Mouse (Mus musculus) limb, embryonic 12.5 days (tissue): ENCODE data around the gene Cd82. TPM values are rescaled to one million over a fixed set of nuclear protein-coding genes. Genes with fewer than 3 reads are reported as not detected.

ENCODE experiments used
- ATAC-seq: fragments of 200-750 bp; cut with Nextera tagmentation; 2 replicates; pipeline ENCODE4 v1.8.0; 2017; ENCODE audit warnings: low read depth, moderate TSS enrichment; ENCODE audit not compliant: insufficient number of reproducible peaks, insufficient read depth, low FRiP score, low TSS enrichment
- H3K27ac ChIP-seq: fragments of 300-500 bp; sonication (generic); 2 replicates; pipeline ENCODE4 v1.5.1; 2016; ENCODE audit warnings: mild to moderate bottlenecking, moderate library complexity
- H3K27me3 ChIP-seq: fragments of 300-500 bp; sonication (generic); 2 replicates; pipeline ENCODE4 v1.6.1; 2016; ENCODE audit warnings: mild to moderate bottlenecking, moderate library complexity
- H3K36me3 ChIP-seq: fragments of 300-500 bp; sonication (generic); 2 replicates; pipeline ENCODE4 v1.6.1; 2016; ENCODE audit warnings: mild to moderate bottlenecking, moderate library complexity
- H3K4me1 ChIP-seq: fragments of 300-500 bp; sonication (generic); replicated peaks from 2 replicates; pipeline ENCODE4 v1.6.1; 2016
- H3K4me2 ChIP-seq: fragments of 300-500 bp; sonication (generic); 2 replicates; pipeline ENCODE4 v1.6.1; 2016; ENCODE audit warnings: mild to moderate bottlenecking, moderate library complexity
- H3K4me3 ChIP-seq: fragments of 300-500 bp; sonication (generic); replicated peaks from 2 replicates; pipeline ENCODE4 v1.5.1; 2016; ENCODE audit warnings: mild to moderate bottlenecking
- H3K9ac ChIP-seq: fragments of 300-500 bp; sonication (generic); replicated peaks from 2 replicates; pipeline ENCODE4 v1.6.1; 2016; ENCODE audit warnings: mild to moderate bottlenecking, moderate library complexity
- H3K9me3 ChIP-seq: fragments of 300-500 bp; sonication (generic); 2 replicates; pipeline ENCODE4 v1.6.1; 2016; ENCODE audit warnings: mild to moderate bottlenecking, moderate library complexity
- WGBS: fragments of 180-500 bp; shearing (Covaris S2); methylation state at CpG from one replicate; pipeline ENCODE4 v1.1.7; 2016; 5-methylcytosine and 5-hydroxymethylcytosine counted together
- polyA plus RNA-seq: library from polyadenylated mRNA; unstranded; fragments of >200 nt; fragmentation: Nextera tagmentation; extraction: Ambion mirVana; gene quantifications from 2 replicates; pipeline ENCODE4 v1.2.1, GENCODE M21; 2016

Gene Cd82
- polyA plus RNA-seq, 1 experiment from 2014 or later, result 15.8 TPM

- Histone ChIP-seq H3K27me3 (no peaks in the 10 kb centered on the region), H3K4me3 (no peak overlapping the region), H3K9me3 (no peaks in the 10 kb centered on the region), H3K27ac (no peak overlapping the region), H3K4me1 (peaks cover 47% of the 10 kb centered on the region), H3K4me2 (no peak overlapping the region), H3K36me3 (no peaks in the 10 kb centered on the region), H3K9ac (no peak overlapping the region)
- 89% methylated on average over 2 of the region's 2 CpGs for WGBS
- no peak for ATAC-seq
Observed at GRCm38 (mm10) chr2:93443106-93443505, 19.8 kb downstream of the Cd82 start.

- Histone ChIP-seq H3K9ac (no peak overlapping the region), H3K27me3 (no peaks in the 10 kb centered on the region), H3K27ac (peak overlapping the region; percentile 71), H3K4me3 (no peak overlapping the region), H3K9me3 (no peaks in the 10 kb centered on the region), H3K36me3 (no peaks in the 10 kb centered on the region), H3K4me1 (peaks cover 51% of the 10 kb centered on the region), H3K4me2 (no peak overlapping the region)
- ATAC-seq, result no peak
- WGBS, result 59% methylated on average over 12 of the region's 12 CpGs
Observed at GRCm38 (mm10) chr2:93439812-93440559, 23.0 kb downstream of the Cd82 start.

- no peak for ATAC-seq
- no peaks in the 10 kb centered on the region for H3K27me3 ChIP-seq
- no peak overlapping the region for H3K4me2 ChIP-seq
- H3K4me3 ChIP-seq, result no peak overlapping the region
- H3K9ac ChIP-seq, result no peak overlapping the region
- WGBS, result 45% methylated on average over 9 of the region's 9 CpGs
- H3K36me3 ChIP-seq, result no peaks in the 10 kb centered on the region
- no peaks in the 10 kb centered on the region for H3K9me3 ChIP-seq
- H3K4me1 ChIP-seq, result peaks cover 49% of the 10 kb centered on the region
- peak overlapping the region; percentile 71 for H3K27ac ChIP-seq
Observed at GRCm38 (mm10) chr2:93439352-93439771, 23.6 kb downstream of the Cd82 start.

- Histone ChIP-seq H3K4me3 (no peak overlapping the region), H3K4me2 (no peak overlapping the region), H3K9ac (no peak overlapping the region), H3K4me1 (peaks cover 47% of the 10 kb centered on the region), H3K9me3 (no peaks in the 10 kb centered on the region), H3K27ac (no peak overlapping the region), H3K27me3 (no peaks in the 10 kb centered on the region), H3K36me3 (no peaks in the 10 kb centered on the region)
- no peak for ATAC-seq
- WGBS, result 61% methylated on average over 6 of the region's 6 CpGs
Observed at GRCm38 (mm10) chr2:93438335-93438734, 24.6 kb downstream of the Cd82 start.

GRCm38 (mm10) chr2:93435577-93435976 lies 27.4 kb downstream of the Cd82 start:
- H3K4me3 ChIP-seq, result no peak overlapping the region
- H3K27ac ChIP-seq, result no peak overlapping the region
- H3K9ac ChIP-seq, result no peak overlapping the region
- no peak for ATAC-seq
- peaks cover 57% of the 10 kb centered on the region for H3K4me1 ChIP-seq
- H3K27me3 ChIP-seq, result no peaks in the 10 kb centered on the region
- no peaks in the 10 kb centered on the region for H3K9me3 ChIP-seq
- 84% methylated on average over 4 of the region's 4 CpGs for WGBS
- no peak overlapping the region for H3K4me2 ChIP-seq
- no peaks in the 10 kb centered on the region for H3K36me3 ChIP-seq

GRCm38 (mm10) chr2:93434896-93435295 lies 28.0 kb downstream of the Cd82 start:
- H3K9ac ChIP-seq, result no peak overlapping the region
- no peak overlapping the region for H3K4me3 ChIP-seq
- 88% methylated on average over 3 of the region's 3 CpGs for WGBS
- no peak overlapping the region for H3K4me2 ChIP-seq
- no peaks in the 10 kb centered on the region for H3K9me3 ChIP-seq
- no peak for ATAC-seq
- no peaks in the 10 kb centered on the region for H3K27me3 ChIP-seq
- H3K36me3 ChIP-seq, result no peaks in the 10 kb centered on the region
- no peak overlapping the region for H3K27ac ChIP-seq
- H3K4me1 ChIP-seq, result peaks cover 51% of the 10 kb centered on the region

GRCm38 (mm10) chr2:93433543-93433942 lies 29.4 kb downstream of the Cd82 start:
- Histone ChIP-seq H3K27ac (no peak overlapping the region), H3K36me3 (no peaks in the 10 kb centered on the region), H3K9me3 (no peaks in the 10 kb centered on the region), H3K4me2 (no peak overlapping the region), H3K9ac (no peak overlapping the region; the same call in 1 of the 2 replicates), H3K27me3 (no peaks in the 10 kb centered on the region), H3K4me1 (peaks cover 40% of the 10 kb centered on the region), H3K4me3 (no peak overlapping the region)
- ATAC-seq, result no peak
- WGBS, result 81% methylated on average over 5 of the region's 5 CpGs

- H3K9ac ChIP-seq, result no peak overlapping the region
- H3K27me3 ChIP-seq, result no peaks in the 10 kb centered on the region
- H3K4me1 ChIP-seq, result peaks cover 41% of the 10 kb centered on the region
- H3K9me3 ChIP-seq, result no peaks in the 10 kb centered on the region
- H3K27ac ChIP-seq, result no peak overlapping the region
- no peak overlapping the region for H3K4me2 ChIP-seq
- no peaks in the 10 kb centered on the region for H3K36me3 ChIP-seq
- no peak for ATAC-seq
- 75% methylated on average over 6 of the region's 6 CpGs for WGBS
- no peak overlapping the region for H3K4me3 ChIP-seq
Observed at GRCm38 (mm10) chr2:93432600-93433389, 30.1 kb downstream of the Cd82 start.

GRCm38 (mm10) chr2:93431575-93432325 lies 31.2 kb downstream of the Cd82 start:
- Histone ChIP-seq H3K27ac (no peak overlapping the region), H3K27me3 (no peaks in the 10 kb centered on the region), H3K36me3 (no peaks in the 10 kb centered on the region), H3K9ac (no peak overlapping the region), H3K9me3 (no peaks in the 10 kb centered on the region), H3K4me1 (peaks cover 36% of the 10 kb centered on the region), H3K4me3 (no peak overlapping the region), H3K4me2 (no peak overlapping the region)
- ATAC-seq, result no peak
- 64% methylated on average over 5 of the region's 5 CpGs for WGBS

GRCm38 (mm10) chr2:93430993-93431392 lies 31.9 kb downstream of the Cd82 start:
- no peak for ATAC-seq
- H3K4me1 ChIP-seq, result peaks cover 33% of the 10 kb centered on the region
- no peaks in the 10 kb centered on the region for H3K36me3 ChIP-seq
- H3K27ac ChIP-seq, result no peak overlapping the region
- no peaks in the 10 kb centered on the region for H3K27me3 ChIP-seq
- 90% methylated on average over 5 of the region's 5 CpGs for WGBS
- no peak overlapping the region for H3K4me3 ChIP-seq
- H3K9ac ChIP-seq, result peak overlapping the region; percentile 27; the same call in 1 of the 2 replicates
- no peak overlapping the region for H3K4me2 ChIP-seq
- H3K9me3 ChIP-seq, result no peaks in the 10 kb centered on the region

- H3K4me3 ChIP-seq, result no peak overlapping the region
- H3K36me3 ChIP-seq, result no peaks in the 10 kb centered on the region
- ATAC-seq, result no peak
- H3K9me3 ChIP-seq, result no peaks in the 10 kb centered on the region
- H3K9ac ChIP-seq, result 0 out of 2 replicates have a peak overlapping the region, but pooled peaks have one; percentile 23
- peaks cover 26% of the 10 kb centered on the region for H3K4me1 ChIP-seq
- H3K27ac ChIP-seq, result no peak overlapping the region
- 45% methylated on average over 11 of the region's 11 CpGs for WGBS
- no peaks in the 10 kb centered on the region for H3K27me3 ChIP-seq
- no peak overlapping the region for H3K4me2 ChIP-seq
Observed at GRCm38 (mm10) chr2:93428004-93428531, 34.9 kb downstream of the Cd82 start.
